Mouse (Mus musculus): Measurements from ENCODE around the gene Olfr1358. TPM values are rescaled to one million over a fixed set of nuclear protein-coding genes. Genes with fewer than 3 reads are reported as not detected.
"Not testable (repeated sequence)": the region's sequence is repeated elsewhere in the genome, so short reads cannot be mapped to it uniquely, and the experiment has no call there.

Olfr1358 gene
- polyA plus RNA-seq, 1 experiment: not detected

DNA sequence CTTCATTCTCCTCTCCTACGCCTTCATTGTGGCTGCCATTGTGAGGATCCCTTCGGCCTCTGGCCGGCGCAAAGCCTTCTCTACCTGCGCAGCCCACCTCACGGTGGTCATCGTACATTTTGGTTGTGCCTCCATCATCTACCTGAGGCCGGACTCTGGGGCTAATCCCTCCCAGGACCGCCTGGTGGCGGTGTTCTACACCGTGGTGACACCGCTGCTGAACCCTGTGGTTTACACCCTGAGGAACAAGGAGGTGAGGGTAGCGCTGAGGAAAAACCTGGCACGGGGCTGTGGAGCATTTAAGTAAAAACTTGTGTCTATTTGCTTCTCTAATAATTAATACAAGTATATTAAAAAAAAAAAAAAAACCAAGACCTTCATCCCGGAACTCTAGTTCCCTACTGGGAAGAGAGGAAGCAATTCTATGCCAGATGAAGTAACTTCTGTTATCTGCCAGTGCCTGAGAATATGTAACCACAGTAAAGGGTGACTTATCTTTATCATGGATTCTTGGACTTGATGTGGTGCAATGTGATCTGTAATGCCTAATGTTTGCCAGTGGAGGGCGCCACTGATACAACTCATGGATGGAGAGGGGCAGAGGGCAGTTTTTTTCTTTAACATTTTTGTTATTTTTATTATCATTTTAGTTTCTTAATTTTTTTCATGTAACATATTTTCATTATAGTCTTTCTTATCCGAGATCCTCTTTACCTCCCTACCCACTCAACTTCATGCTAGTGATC, 3.2 kb downstream of the Olfr1358 start:
- WGBS: 53% methylated on average over 17 of the region's 17 CpGs
- peak in 1 of 2 experiments; percentile 6 for DNase-seq
- TF ChIP-seq CTCF (IDR thresholded peaks at IDR 0.05; ENCODE audit: borderline replicate concordance, insufficient read depth, low read depth, low read length): peak; percentile 56; the same call in 1 of the 2 replicates
- TF ChIP-seq POLR2A (IDR thresholded peaks at IDR 0.05; ENCODE audit: borderline replicate concordance, insufficient read depth, low read length): no peak
- H3K4me3 ChIP-seq (replicated peaks; ENCODE audit: insufficient read depth, low read depth, low read length): no peak overlapping the region
- H3K4me1 ChIP-seq (ENCODE audit: control insufficient read depth, insufficient read depth, low read length): no peaks in the 10 kb centered on the region
- no peak overlapping the region for H3K27ac ChIP-seq (ENCODE audit: insufficient read depth, low read length)
- no peaks in the 10 kb centered on the region for H3K27me3 ChIP-seq (ENCODE audit: control insufficient read depth, insufficient read depth, low read length)

DNA sequence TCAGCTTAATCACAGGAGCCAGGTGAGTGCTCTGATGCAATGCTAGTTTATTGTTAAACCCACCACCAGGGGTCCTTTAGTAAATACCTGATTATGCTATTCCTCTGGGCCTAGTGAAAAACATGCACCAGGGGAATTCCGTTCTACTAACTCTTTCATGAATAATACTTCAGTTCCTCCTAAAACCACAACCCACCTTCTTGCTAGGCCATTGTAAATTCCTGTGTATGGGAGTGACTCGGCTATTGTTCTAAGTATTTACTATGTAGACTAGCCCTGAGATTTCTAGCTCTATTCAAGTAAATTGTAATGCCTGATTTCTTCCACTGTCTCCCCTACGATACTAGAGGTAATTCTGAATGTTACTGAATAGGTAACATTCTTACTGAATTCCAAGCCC, 7.8 kb downstream of the Olfr1358 start:
- not testable (repeated sequence) for DNase-seq; H3K27me3 ChIP-seq (ENCODE audit: control insufficient read depth, insufficient read depth, low read length); H3K4me3 ChIP-seq (replicated peaks; ENCODE audit: insufficient read depth, low read depth, low read length); H3K4me1 ChIP-seq (ENCODE audit: control insufficient read depth, insufficient read depth, low read length); H3K27ac ChIP-seq (ENCODE audit: insufficient read depth, low read length)
- 72% methylated on average over 3 of the region's 3 CpGs for WGBS

DNA sequence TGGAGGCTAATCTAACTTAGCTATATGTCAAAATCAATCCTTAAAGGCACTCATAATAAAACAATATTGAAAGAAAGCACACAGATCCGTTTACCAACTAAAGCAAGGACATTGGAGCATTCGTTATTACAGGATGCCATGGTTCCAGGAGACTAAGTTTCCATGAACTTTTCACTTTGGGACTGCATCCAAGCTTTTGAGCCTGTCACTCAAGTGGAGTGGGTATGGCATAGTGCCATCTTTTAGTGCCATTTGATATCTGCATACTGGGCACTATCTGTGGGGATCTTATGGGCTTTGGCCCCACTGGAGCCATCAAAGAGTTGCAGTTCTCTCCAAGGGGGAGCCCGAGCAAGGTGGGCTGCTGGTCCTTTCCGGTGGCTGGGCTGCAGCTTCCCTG, 8.3 kb downstream of the Olfr1358 start:
- no peaks in the 10 kb centered on the region for H3K4me1 ChIP-seq (ENCODE audit: control insufficient read depth, insufficient read depth, low read length)
- H3K4me3 ChIP-seq (replicated peaks; ENCODE audit: insufficient read depth, low read depth, low read length): no peak overlapping the region
- DNase-seq: no peak
- H3K27ac ChIP-seq (ENCODE audit: insufficient read depth, low read length): no peak overlapping the region
- H3K27me3 ChIP-seq (ENCODE audit: control insufficient read depth, insufficient read depth, low read length): no peaks in the 10 kb centered on the region
- WGBS: 14% methylated on average over 4 of the region's 4 CpGs
- TF ChIP-seq POLR2A (IDR thresholded peaks at IDR 0.05; ENCODE audit: borderline replicate concordance, insufficient read depth, low read length) (no peak), CTCF (IDR thresholded peaks at IDR 0.05; ENCODE audit: borderline replicate concordance, insufficient read depth, low read depth, low read length) (no peak)

DNA sequence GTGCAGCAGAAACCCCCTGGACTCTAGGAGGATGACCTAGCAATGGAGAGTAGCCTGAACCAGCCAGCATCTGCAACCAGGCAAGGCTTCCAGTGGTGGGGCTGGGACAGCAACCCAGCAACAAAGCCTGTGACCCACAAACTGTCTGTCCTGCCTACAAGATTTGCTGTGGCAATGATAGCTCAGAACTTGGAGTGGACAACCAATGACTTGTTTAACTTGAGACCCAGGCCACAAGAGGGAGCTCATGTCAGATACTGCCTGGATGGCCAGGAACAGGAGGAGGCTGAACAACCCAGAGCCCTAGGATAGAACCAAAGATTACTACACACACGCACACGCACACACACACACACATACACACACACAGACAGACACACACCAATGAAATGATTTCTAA, 23.7 kb downstream of the Olfr1358 start:
- no peak overlapping the region for H3K27ac ChIP-seq (ENCODE audit: insufficient read depth, low read length)
- peak; percentile 20 to 26 for DNase-seq
- no peaks in the 10 kb centered on the region for H3K4me1 ChIP-seq (ENCODE audit: control insufficient read depth, insufficient read depth, low read length)
- H3K27me3 ChIP-seq (ENCODE audit: control insufficient read depth, insufficient read depth, low read length): no peaks in the 10 kb centered on the region
- 55% methylated on average over 2 of the region's 2 CpGs for WGBS
- no peak overlapping the region for H3K4me3 ChIP-seq (replicated peaks; ENCODE audit: insufficient read depth, low read depth, low read length)
- TF ChIP-seq CTCF (IDR thresholded peaks at IDR 0.05; ENCODE audit: borderline replicate concordance, insufficient read depth, low read depth, low read length): peak; percentile 52
- no peak for TF ChIP-seq POLR2A (IDR thresholded peaks at IDR 0.05; ENCODE audit: borderline replicate concordance, insufficient read depth, low read length)

DNA sequence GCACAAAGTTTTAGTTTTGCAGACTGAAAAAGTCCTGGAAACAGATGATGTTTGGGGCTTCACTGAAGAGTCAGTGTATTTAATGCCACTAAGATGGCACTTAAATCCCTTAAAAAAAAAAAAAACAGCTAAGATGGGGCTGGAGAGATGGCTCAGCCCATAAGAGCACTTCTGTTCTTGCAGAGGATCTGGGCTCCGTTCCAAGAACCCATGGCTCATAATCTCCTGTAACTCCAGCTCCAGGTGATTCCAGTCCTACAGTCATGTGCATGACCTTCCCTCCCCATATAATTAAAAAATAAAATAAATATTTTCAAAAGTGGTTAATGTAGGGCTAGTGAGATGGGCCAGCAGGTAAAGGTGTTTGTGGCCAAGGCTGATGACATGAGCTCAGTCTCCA, 47.8 kb downstream of the Olfr1358 start:
- Histone ChIP-seq H3K27me3 (ENCODE audit: control insufficient read depth, insufficient read depth, low read length) (no peaks in the 10 kb centered on the region), H3K27ac (ENCODE audit: insufficient read depth, low read length) (no peak overlapping the region), H3K4me3 (replicated peaks; ENCODE audit: insufficient read depth, low read depth, low read length) (no peak overlapping the region), H3K4me1 (ENCODE audit: control insufficient read depth, insufficient read depth, low read length) (no peaks in the 10 kb centered on the region)
- no peak for DNase-seq
- 84% methylated on average over 1 of the region's 1 CpGs for WGBS
- TF ChIP-seq CTCF (IDR thresholded peaks at IDR 0.05; ENCODE audit: borderline replicate concordance, insufficient read depth, low read depth, low read length) (no peak), POLR2A (IDR thresholded peaks at IDR 0.05; ENCODE audit: borderline replicate concordance, insufficient read depth, low read length) (no peak)

DNA sequence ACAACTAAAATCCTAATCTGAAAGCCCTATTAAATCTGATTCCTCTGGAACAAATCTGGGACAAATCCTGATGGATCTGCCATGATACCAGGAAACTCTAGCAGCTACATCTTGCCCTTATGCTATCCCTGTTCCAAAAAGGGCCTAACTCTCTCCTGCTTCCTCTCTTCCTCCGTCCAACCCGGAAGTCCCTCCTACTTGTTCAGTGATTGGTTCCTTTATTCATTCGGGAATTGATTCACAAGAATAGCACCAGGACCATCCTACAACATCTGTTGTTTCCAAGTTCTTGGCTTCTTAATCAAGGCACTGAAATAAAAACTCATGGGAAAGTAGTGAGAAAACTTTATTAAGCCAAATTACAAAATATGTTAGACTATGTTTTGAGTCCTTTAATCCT, 52.0 kb downstream of the Olfr1358 start:
- Histone ChIP-seq H3K27me3 (ENCODE audit: control insufficient read depth, insufficient read depth, low read length) (no peaks in the 10 kb centered on the region), H3K4me3 (replicated peaks; ENCODE audit: insufficient read depth, low read depth, low read length) (no peak overlapping the region), H3K27ac (ENCODE audit: insufficient read depth, low read length) (no peak overlapping the region), H3K4me1 (ENCODE audit: control insufficient read depth, insufficient read depth, low read length) (no peaks in the 10 kb centered on the region)
- WGBS: 63% methylated on average over 3 of the region's 3 CpGs
- DNase-seq: no peak
- TF ChIP-seq CTCF (IDR thresholded peaks at IDR 0.05; ENCODE audit: borderline replicate concordance, insufficient read depth, low read depth, low read length): no peak
- TF ChIP-seq POLR2A (IDR thresholded peaks at IDR 0.05; ENCODE audit: borderline replicate concordance, insufficient read depth, low read length): no peak

DNA sequence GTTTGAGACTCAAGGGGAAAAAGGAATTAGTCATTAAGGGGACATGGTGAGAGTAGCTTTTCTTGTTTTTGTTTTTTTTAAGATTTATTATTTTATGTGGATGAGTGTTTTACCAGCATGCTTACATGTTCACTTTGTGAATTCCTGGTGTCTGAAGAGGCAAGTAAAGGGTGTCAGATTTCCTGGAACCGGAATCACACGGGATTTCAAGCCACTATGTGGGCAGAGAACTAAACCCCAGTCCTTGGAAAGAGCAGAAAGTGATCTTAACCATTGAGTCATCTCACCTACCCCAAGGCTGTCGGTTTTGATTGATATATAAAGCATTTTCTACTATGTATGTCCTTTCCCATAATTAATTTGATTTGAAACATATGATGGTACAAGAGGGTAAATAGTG, 52.5 kb downstream of the Olfr1358 start:
- H3K27me3 ChIP-seq (ENCODE audit: control insufficient read depth, insufficient read depth, low read length): no peaks in the 10 kb centered on the region
- H3K27ac ChIP-seq (ENCODE audit: insufficient read depth, low read length): no peak overlapping the region
- TF ChIP-seq POLR2A (IDR thresholded peaks at IDR 0.05; ENCODE audit: borderline replicate concordance, insufficient read depth, low read length): no peak
- WGBS: 53% methylated on average over 3 of the region's 3 CpGs
- H3K4me3 ChIP-seq (replicated peaks; ENCODE audit: insufficient read depth, low read depth, low read length): no peak overlapping the region
- DNase-seq: no peak
- no peaks in the 10 kb centered on the region for H3K4me1 ChIP-seq (ENCODE audit: control insufficient read depth, insufficient read depth, low read length)

Other genes starting within 250 kb of the Olfr1358 start
- gene Agpat3, start 164.9 kb upstream of the Olfr1358 start, polyA plus RNA-seq (2012; rRNA removed): 246 and 256 TPM in 2 replicates
- gene Rrp1, start 104.4 kb upstream of the Olfr1358 start, polyA plus RNA-seq (2012; rRNA removed): 596 and 620 TPM in 2 replicates
- gene Cstb, start 91.8 kb upstream of the Olfr1358 start, polyA plus RNA-seq (2012; rRNA removed): 112 and 120 TPM in 2 replicates
- gene Pdxk, start 52.5 kb upstream of the Olfr1358 start, polyA plus RNA-seq (2012; rRNA removed): 82.0 and 83.5 TPM in 2 replicates
- 86.6 and 95.0 TPM in 2 replicates for gene Ilvbl, start 56.9 kb downstream of the Olfr1358 start, polyA plus RNA-seq (2012; rRNA removed)
- 17.6 and 19.8 TPM in 2 replicates for gene Syde1, start 74.5 kb downstream of the Olfr1358 start, polyA plus RNA-seq (2012; rRNA removed)
- gene Olfr1357, start 100.6 kb downstream of the Olfr1358 start, polyA plus RNA-seq (2012; rRNA removed): not detected in 2 replicates
- gene Casp14, start 200.9 kb downstream of the Olfr1358 start, polyA plus RNA-seq (2012; rRNA removed): not detected in 2 replicates
- gene Ccdc105, start 235.6 kb downstream of the Olfr1358 start, polyA plus RNA-seq (2012; rRNA removed): 0.27 and 0.33 TPM in 2 replicates

Data from cerebellum, adult 2 months (tissue).